Mouse (Mus musculus): Measurements from ENCODE around the gene Zfp935. TPM values are rescaled to one million over a fixed set of nuclear protein-coding genes. Genes with fewer than 3 reads are reported as not detected.
"Not testable (repeated sequence)": the region's sequence is repeated elsewhere in the genome, so short reads cannot be mapped to it uniquely, and the experiment has no call there.

The Zfp935 gene
- not detected in 2 replicates for polyA plus RNA-seq (2011; ENCODE audit: insufficient read depth, insufficient read length, low read depth, missing spikeins)

- H3K36me3 ChIP-seq (ENCODE audit: control insufficient read depth, insufficient read depth, low read length, poor library complexity, severe bottlenecking); H3K4me1 ChIP-seq (ENCODE audit: control insufficient read depth, insufficient read depth, low read length); H3K27me3 ChIP-seq (ENCODE audit: control insufficient read depth, insufficient read depth, low read length, poor library complexity, severe bottlenecking): not testable (repeated sequence)
- H3K9me3 ChIP-seq (replicated peaks; ENCODE audit: control insufficient read depth, insufficient read depth, low read length, poor library complexity, severe bottlenecking): peaks cover 24% of the 10 kb centered on the region
- H3K27ac ChIP-seq (ENCODE audit: insufficient read depth, low read length): peak within 1 kb of the TSS; percentile 78; the same call in 1 of the 2 replicates
- peak within 1 kb of the TSS; percentile 77; the same call in 1 of the 2 replicates for H3K9ac ChIP-seq (ENCODE audit: low read depth, poor library complexity, severe bottlenecking)
- peak within 1 kb of the TSS; percentile 96 for H3K4me3 ChIP-seq (ENCODE audit: low read depth, low read length)
Measured at GRCm38 (mm10) chr13:62558189-62559110, at the start of gene Zfp935. Gene Zfp935 (minus strand): TSS chr13:62558511.

DNA sequence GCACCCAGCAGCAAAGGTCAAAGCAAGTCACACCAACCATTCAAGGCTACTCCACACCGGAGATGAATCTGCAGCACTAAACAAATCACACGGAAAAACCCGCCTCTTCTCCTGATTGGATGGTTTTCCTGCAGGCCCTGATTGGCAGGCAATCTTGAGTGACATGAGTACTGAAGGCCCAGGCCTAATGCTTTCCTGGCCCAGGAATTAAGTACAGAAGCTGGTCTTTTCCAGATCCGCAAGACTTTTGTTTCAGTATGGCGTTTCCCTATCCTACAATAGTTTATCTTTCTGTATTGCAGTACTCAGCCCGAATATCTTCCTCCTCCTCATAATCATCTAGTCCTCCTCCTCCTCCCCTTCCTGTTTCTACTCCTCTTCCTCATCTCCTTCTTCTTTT lies 12.8 kb upstream of the Zfp935 start, which contains the start of gene Zfp934:
TSS of gene Zfp934 (minus strand) at position 101 of the 400 bp plus-strand sequence.
- not testable (repeated sequence) for H3K4me1 ChIP-seq (ENCODE audit: control insufficient read depth, insufficient read depth, low read length); H3K36me3 ChIP-seq (ENCODE audit: control insufficient read depth, insufficient read depth, low read length, poor library complexity, severe bottlenecking)

GRCm38 (mm10) chr13:62561696-62562095 lies 3.4 kb upstream of the Zfp935 start:
- not testable (repeated sequence) for H3K27me3 ChIP-seq (ENCODE audit: control insufficient read depth, insufficient read depth, low read length, poor library complexity, severe bottlenecking); H3K4me1 ChIP-seq (ENCODE audit: control insufficient read depth, insufficient read depth, low read length); H3K4me3 ChIP-seq (ENCODE audit: low read depth, low read length); H3K36me3 ChIP-seq (ENCODE audit: control insufficient read depth, insufficient read depth, low read length, poor library complexity, severe bottlenecking); H3K27ac ChIP-seq (ENCODE audit: insufficient read depth, low read length); H3K9me3 ChIP-seq (replicated peaks; ENCODE audit: control insufficient read depth, insufficient read depth, low read length, poor library complexity, severe bottlenecking); H3K9ac ChIP-seq (ENCODE audit: low read depth, poor library complexity, severe bottlenecking)

More for the DNA sequence above, 12.8 kb upstream of the Zfp935 start, which contains the start of gene Zfp934:
- H3K9ac ChIP-seq (ENCODE audit: low read depth, poor library complexity, severe bottlenecking); H3K27me3 ChIP-seq (ENCODE audit: control insufficient read depth, insufficient read depth, low read length, poor library complexity, severe bottlenecking); H3K27ac ChIP-seq (ENCODE audit: insufficient read depth, low read length); H3K9me3 ChIP-seq (replicated peaks; ENCODE audit: control insufficient read depth, insufficient read depth, low read length, poor library complexity, severe bottlenecking): not testable (repeated sequence)
- H3K4me3 ChIP-seq (ENCODE audit: low read depth, low read length): peak within 1 kb of the TSS; percentile 48

DNA sequence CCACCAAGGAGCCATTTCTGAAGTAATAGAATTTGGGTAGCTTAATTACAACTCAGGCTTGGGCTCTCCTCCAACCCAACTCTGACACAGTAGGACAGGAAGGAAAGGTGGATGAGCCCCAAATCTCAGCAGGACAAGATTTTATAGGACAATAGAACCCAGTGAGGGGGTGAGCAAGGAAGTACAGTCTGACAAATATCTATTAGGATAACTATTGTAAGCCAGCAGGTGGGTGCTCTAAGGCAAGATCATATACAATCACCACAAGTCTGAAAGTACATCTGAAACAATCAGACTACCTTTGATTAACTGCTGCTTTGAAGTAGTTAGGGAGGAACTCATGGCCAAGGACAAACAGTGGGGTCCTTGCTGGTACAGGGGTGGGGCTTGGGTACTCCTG lies 28.2 kb downstream of the Zfp935 start:
- H3K9me3 ChIP-seq (replicated peaks; ENCODE audit: control insufficient read depth, insufficient read depth, low read length, poor library complexity, severe bottlenecking); H3K27me3 ChIP-seq (ENCODE audit: control insufficient read depth, insufficient read depth, low read length, poor library complexity, severe bottlenecking); H3K9ac ChIP-seq (ENCODE audit: low read depth, poor library complexity, severe bottlenecking); H3K4me1 ChIP-seq (ENCODE audit: control insufficient read depth, insufficient read depth, low read length); H3K27ac ChIP-seq (ENCODE audit: insufficient read depth, low read length); H3K36me3 ChIP-seq (ENCODE audit: control insufficient read depth, insufficient read depth, low read length, poor library complexity, severe bottlenecking); H3K4me3 ChIP-seq (ENCODE audit: low read depth, low read length): not testable (repeated sequence)

DNA sequence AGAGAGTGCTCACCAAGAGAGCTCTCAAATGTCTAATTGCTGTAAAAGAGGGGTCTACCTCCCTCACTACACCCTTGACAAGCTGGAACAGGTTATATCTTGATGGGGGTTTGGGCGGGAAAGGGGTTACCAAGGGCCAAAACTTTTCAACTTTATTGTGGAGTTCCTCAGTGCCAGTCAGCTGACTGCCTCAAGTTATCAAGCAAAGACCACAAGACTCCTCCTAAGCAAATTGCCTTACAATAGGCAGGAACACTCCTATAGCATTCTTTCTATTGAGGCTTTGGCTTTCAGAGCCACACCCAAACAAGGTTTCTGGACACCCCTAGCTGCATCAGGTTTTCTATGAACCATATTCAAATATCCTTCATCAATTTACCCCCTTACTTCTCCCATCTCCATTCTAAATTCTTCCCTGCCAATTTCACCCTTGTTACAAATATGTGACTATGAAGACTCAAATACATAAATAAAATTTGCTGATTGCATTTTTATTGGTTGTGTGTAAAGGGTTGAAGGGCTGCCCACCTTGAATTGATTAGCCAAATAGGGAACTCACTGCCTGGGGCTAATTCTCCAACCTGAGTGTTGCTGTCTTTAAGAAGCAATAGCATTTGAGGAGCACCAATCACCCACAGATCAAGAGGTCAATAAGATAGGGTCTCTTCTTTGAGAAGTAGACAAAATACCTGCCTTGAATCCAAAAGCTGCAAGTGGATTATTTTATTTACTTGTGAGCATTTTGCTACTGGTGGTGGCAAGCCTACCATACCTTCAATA lies 47.5 kb downstream of the Zfp935 start:
- H3K4me1 ChIP-seq (ENCODE audit: control insufficient read depth, insufficient read depth, low read length); H3K27me3 ChIP-seq (ENCODE audit: control insufficient read depth, insufficient read depth, low read length, poor library complexity, severe bottlenecking); H3K36me3 ChIP-seq (ENCODE audit: control insufficient read depth, insufficient read depth, low read length, poor library complexity, severe bottlenecking); H3K4me3 ChIP-seq (ENCODE audit: low read depth, low read length); H3K9me3 ChIP-seq (replicated peaks; ENCODE audit: control insufficient read depth, insufficient read depth, low read length, poor library complexity, severe bottlenecking); H3K9ac ChIP-seq (ENCODE audit: low read depth, poor library complexity, severe bottlenecking): not testable (repeated sequence)
- H3K27ac ChIP-seq (ENCODE audit: insufficient read depth, low read length): peak overlapping the region; percentile 95

- not testable (repeated sequence) for H3K36me3 ChIP-seq (ENCODE audit: control insufficient read depth, insufficient read depth, low read length, poor library complexity, severe bottlenecking); H3K4me1 ChIP-seq (ENCODE audit: control insufficient read depth, insufficient read depth, low read length); H3K27ac ChIP-seq (ENCODE audit: insufficient read depth, low read length); H3K4me3 ChIP-seq (ENCODE audit: low read depth, low read length); H3K27me3 ChIP-seq (ENCODE audit: control insufficient read depth, insufficient read depth, low read length, poor library complexity, severe bottlenecking); H3K9ac ChIP-seq (ENCODE audit: low read depth, poor library complexity, severe bottlenecking)
- H3K9me3 ChIP-seq (replicated peaks; ENCODE audit: control insufficient read depth, insufficient read depth, low read length, poor library complexity, severe bottlenecking): peaks cover 11% of the 10 kb centered on the region
Measured at GRCm38 (mm10) chr13:62472661-62473060, 85.7 kb downstream of the Zfp935 start.

Measured in ES-Bruce4 (cell line).